Mouse (Mus musculus) inflammation-experienced regulatory T-cells, adult 6 months (primary cell): ENCODE results near the gene Golga1. TPM values are rescaled to one million over a fixed set of nuclear protein-coding genes. Genes with fewer than 3 reads are reported as not detected.
"Not testable (repeated sequence)": the region's sequence is repeated elsewhere in the genome, so short reads cannot be mapped to it uniquely, and the experiment has no call there.

Experiments used
- ATAC-seq: one replicate; pipeline ENCODE4 v1.8.0; 2017
- polyA plus RNA-seq, 3 experiments: library from polyadenylated mRNA; unstranded; fragments of 100-300 nt; shearing (Covaris generic); gene quantifications; one replicate each; pipeline ENCODE4 v1.2.1; 2017

Golga1 gene
- polyA plus RNA-seq, result 10 to 100 TPM; 24.0 to 38.2 (median 35.3) TPM

DNA sequence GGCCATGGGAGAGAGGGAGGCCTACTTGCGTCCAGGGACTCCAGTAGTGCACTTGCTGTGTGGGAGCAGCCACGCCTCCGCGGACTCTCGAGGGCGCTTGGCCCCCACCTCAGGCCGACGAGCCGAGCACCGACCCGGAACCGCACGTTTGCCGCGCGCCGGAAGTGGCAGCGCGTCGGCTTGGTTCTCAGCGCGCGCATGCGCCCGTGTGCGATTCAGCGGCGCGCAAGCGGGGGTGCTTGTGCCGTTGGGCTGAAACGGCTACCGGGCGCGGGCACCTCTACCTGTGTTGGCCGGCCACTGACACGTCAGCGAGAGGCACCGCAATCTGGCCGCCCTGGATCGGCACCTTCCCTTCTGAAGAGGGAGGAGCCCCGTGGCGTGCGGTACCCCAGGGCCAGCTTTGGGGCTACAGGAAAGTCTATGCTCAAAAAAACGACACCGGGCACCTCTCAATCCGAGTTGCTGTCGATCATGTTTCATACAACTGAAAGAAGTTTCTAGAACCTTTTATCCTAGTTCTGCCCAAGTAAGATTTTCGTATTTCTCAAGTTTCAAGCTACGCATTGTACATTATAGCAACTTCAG lies at the start of gene Golga1:
Gene Golga1, minus strand, starts transcription at position 142 of the 588 bp plus-strand sequence.
- peak; percentile 94 for ATAC-seq

DNA sequence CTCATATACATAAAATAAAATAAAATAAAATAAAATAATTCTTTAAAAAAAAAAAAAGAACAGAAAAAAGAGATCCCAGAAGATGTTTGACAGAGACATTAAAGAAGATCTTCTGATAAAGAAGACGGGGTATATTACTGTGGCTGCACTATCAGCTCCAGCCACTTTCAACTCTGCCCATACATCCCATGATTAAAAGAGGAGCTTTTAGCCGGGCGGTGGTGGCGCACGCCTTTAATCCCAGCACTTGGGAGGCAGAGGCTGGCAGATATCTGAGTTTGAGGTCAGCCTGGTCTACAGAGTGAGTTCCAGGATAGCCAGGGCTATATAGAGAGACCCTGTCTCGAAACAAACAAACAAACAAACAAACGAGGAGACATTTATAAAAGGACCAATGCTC lies 48.8 kb upstream of the Golga1 start:
- ATAC-seq, result no peak

DNA sequence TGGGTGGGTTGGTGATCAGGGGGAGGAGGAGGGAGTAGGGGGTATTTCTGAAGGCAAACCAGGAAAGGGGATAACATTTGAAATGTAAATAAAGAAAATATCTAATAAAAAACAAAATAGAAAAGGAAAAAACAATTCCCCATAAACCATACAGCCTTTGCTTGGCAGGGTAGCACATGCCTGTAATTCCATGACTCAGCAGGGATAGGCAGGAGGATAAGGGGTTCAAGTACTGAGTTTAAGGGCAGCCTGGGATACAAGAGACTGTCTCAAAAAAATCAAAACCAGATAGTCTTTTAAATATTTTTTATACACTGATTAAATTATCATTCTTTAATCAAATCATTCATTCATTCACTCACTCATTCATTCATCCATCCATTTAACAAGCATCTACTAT lies 45.2 kb upstream of the Golga1 start:
- ATAC-seq, result no peak

GRCm38 (mm10) chr2:39109712-39110111 lies 44.4 kb upstream of the Golga1 start:
- ATAC-seq, result not testable (repeated sequence)

DNA sequence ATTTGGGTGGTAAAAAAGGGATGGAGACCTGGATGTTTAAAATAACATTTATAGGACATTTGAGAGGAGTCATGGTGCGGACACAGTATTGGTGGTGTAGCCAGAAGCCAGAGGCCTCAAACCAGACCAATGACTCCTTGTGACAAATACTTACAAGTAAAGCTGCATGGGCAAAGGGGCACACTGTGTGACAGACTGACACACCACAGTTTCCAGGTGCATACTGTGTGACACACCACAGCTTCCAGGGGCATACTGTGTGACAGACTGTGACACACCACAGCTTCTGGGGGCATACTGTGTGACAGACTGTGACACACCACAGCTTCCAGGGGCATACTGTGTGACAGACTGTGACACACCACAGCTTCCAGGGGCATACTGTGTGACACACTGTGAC lies 34.6 kb upstream of the Golga1 start:
- not testable (repeated sequence) for ATAC-seq

DNA sequence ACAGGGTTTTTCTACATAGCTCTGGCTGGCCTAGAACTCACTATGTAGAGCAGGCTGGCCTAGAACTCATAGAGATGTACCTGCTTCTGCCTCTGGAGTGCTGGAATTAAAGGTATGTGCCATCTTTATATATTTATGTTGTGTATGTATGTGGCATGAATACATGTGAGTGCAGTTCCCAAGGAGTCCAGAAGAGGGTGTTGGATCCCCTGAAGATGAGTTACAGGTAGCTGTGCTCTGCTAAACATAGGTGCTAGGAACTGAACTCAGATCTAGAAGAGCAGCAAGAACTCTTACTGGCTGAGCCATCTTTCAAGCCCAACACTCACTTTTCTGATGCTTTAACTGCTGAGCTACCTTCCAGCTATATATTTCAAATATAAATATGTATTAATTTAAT lies 32.7 kb upstream of the Golga1 start:
- ATAC-seq, result no peak

DNA sequence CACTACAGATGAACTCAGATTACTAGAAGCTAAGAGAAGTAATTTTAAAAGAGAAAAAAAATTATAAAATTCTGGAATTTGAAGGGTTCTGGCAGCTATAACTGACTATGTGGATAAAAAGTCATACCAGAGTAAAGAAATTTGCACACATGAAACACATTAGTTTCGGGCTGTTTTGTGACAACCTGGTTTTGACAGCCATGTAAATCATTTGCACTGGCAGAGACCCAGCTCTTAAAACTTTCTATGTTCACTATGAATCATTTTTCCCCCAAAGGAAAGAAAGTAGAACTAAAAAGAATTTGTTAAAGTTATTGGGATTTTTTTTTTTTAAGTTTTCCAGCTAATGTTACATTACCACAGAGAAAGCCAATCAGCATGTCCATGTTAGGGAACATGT lies 26.6 kb upstream of the Golga1 start:
- no peak for ATAC-seq

DNA sequence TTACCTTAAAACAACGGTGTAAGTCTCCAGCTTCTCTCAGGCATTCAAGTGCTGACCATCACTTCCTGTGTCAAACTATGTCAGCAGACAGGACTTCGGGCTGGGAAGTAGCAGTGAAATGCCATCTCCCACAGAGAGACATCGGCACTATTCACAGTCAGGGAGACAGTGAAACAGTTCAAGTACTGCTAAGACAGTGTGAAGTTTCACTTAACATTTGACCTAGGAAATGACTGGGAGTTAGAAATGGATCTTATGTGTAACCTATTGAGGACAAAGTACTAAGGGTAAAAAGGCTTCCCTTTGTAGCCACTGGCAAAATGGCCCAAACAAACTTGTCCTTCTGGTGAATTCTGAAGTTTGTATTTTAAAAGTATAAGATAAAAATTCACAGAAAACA lies 17.4 kb upstream of the Golga1 start:
- ATAC-seq, result no peak

GRCm38 (mm10) chr2:39070666-39071065 lies 5.3 kb upstream of the Golga1 start:
- ATAC-seq, result no peak

DNA sequence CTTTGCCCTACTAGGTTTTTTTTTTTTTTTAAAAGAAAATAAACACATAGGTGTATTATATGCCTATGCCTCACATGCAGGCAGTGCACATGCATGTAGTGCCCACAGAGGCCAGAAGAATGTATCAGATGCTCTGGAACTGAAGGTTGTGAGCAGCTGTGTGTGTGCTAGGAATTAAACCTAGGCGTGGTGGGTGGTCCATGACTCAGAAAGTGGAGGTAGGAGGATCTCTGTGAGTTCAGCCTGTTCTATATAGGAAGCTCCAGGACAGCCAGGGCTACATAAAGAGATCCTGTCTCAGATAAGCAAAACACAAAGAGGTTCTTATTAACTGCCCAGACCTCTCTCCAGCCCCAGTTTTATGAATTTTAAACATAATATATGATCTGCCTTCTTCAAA lies 3.8 kb upstream of the Golga1 start:
- ATAC-seq, result no peak

GRCm38 (mm10) chr2:39064687-39065399 lies 498 bp downstream of the Golga1 start:
- ATAC-seq, result peak; percentile 34

- no peak for ATAC-seq
Observed at GRCm38 (mm10) chr2:39048515-39048914, 16.8 kb downstream of the Golga1 start.

GRCm38 (mm10) chr2:39040215-39040614 lies 25.1 kb downstream of the Golga1 start:
- ATAC-seq, result no peak

DNA sequence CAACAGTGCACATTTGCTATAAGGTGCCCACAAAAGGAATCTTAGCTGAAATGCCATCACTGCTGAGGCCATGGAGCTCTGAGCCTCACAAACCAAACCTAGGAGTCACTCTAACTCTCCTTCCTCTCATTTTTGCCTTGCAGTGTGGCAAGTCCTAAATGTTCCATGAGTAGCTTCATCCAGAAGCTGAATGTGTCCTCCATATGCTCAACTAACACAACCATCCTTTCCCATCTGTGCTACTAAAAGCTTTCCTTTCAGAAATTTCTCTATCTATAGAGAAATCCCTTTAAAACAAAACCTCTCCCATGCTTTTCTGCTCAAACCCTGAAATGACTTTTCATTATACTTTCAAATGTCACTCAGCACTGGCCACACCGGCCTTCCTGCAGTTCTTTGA lies 33.7 kb downstream of the Golga1 start:
- no peak for ATAC-seq

- no peak for ATAC-seq
Observed at GRCm38 (mm10) chr2:39020004-39020403, 45.3 kb downstream of the Golga1 start.

DNA sequence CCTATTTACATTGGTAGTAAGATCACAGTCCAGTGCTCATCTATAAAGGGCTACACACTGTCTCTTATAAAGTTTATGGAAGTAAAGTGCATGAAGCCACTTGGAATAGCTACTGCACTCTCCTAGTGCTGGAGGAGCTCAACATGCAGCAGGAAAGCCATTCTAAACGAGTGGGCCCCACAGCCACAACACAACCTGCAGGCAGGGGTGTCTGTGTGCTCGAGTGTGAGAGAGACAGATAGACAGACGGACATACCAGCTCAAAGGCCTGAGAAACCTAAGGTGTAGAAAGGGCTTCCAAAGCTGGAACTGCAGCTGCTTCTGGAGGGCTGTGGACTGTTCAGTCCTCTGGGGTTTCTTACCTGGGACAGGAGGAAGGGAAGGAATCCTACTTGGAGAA lies 48.8 kb downstream of the Golga1 start:
- no peak for ATAC-seq

- ATAC-seq, result no peak
Observed at GRCm38 (mm10) chr2:39012768-39013279, 52.5 kb downstream of the Golga1 start.

- ATAC-seq, result no peak
Observed at GRCm38 (mm10) chr2:39011971-39012370, 53.4 kb downstream of the Golga1 start.

DNA sequence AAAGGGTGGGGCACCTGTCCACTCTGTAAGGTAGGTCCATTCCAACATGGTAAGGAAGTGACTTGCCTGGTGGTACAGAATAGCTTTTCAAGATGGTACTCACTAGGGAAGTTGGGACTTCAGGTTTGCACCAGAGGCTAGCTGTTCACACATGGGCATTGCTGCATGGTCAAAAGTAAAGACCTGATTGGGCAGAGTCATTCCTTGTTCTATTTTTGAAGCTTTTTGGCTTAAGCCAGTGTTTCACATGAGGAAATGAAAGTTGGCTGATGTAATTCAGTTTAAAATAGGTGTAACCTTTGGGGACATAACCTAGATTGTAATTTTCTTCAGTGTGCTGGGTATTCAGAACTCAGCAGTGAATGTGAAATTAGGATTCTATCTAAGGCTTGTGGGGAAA lies 54.1 kb downstream of the Golga1 start:
- no peak for ATAC-seq

GRCm38 (mm10) chr2:39010144-39010543 lies 55.2 kb downstream of the Golga1 start:
- ATAC-seq, result not testable (repeated sequence)

DNA sequence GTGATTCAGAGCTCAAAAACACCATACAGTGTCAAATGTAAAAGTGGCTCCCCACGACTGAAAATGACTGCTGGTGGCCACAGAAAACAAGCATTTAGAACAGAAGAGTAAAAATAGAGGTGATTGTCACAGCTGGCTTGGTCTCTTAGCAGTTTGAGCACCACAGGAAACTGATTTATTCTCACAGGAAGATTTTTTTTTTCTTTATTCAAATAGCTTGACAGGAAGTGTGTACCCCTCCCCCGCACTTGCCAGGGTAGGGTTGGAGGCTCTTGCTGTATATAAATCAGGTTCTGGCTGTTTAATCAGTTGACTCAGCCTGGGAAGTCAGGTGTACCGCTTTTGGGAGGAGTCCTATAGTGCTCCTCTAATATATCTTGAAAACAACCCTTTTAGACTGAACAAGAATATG lies 56.4 kb downstream of the Golga1 start:
- peak; percentile 60 for ATAC-seq

GRCm38 (mm10) chr2:39008350-39008851 lies 56.9 kb downstream of the Golga1 start:
- no peak for ATAC-seq

DNA sequence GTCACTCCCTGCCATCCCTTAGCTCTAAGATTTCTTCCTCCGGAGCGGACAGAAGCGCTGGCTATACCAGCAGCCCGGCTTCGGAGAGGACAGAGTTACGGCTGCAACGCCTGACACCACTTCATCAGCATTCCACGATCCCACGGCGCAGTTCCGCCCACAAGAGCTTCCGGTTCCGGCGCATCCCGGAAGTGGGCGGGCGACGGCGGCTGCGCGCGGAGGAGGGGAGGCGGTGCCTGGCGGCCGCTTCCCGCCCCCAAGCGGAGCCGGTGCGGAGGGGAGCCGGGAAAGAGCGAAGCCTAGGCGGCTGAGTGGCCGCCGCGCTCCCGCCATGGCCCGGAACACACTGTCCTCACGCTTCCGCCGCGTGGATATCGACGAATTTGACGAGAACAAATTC lies 57.5 kb downstream of the Golga1 start:
- peak; percentile 62 for ATAC-seq

- ATAC-seq, result no peak
Observed at GRCm38 (mm10) chr2:39006149-39006730, 59.1 kb downstream of the Golga1 start.
